31 mouse cellular contexts compared by ENCODE assay signal in genomic region chr1:91492740-91493139, GRCm38 (mm10). TPM values are rescaled to one million over a fixed set of nuclear protein-coding genes. Genes with fewer than 3 reads are reported as not detected.
DNase-seq lines count a peak whose midpoint lies in the region; ATAC-seq and TF ChIP-seq lines count a peak whose summit lies in the region.
"Had no signal": no experiment of that assay in that cellular context is flagged by ENCODE, and none has a peak within 500 bp of the region (broad histone marks: within the 10 kb centered on the region; RNA-seq: fewer than 3 reads in every experiment).

No protein-coding gene starts in this region.

- no peak overlapping the region for H3K27ac ChIP-seq in hindbrain, embryonic 11.5 days (ENCODE audit: low read depth, low read length)
- H3K27ac ChIP-seq: embryonic facial prominence, embryonic 10.5 days; embryonic facial prominence, embryonic 13.5 days; forebrain, embryonic 12.5 days; forebrain, embryonic 15.5 days; heart, adult 2 months; heart, embryonic 15.5 days; hindbrain, embryonic 10.5 days; hindbrain, embryonic 14.5 days; hindbrain, postnatal 0 days had no signal

- H3ac ChIP-seq in C2C12 (ENCODE audit: control insufficient read depth, insufficient read length, low read depth) (no peak overlapping the region), myocyte (ENCODE audit: control insufficient read depth, insufficient read length) (no peak overlapping the region)

- TF ChIP-seq CTCF in C2C12 (IDR thresholded peaks at IDR 0.05; ENCODE audit: control insufficient read depth, insufficient read depth, insufficient read length), result no peak

- WGBS in hindbrain, embryonic 11.5 days, result 27% methylated on average over 2 of the region's 2 CpGs

- H3K9ac ChIP-seq in hindbrain, embryonic 11.5 days (ENCODE audit: low read depth, low read length), result no peak overlapping the region
- H3K9ac ChIP-seq: embryonic facial prominence, embryonic 13.5 days; forebrain, embryonic 12.5 days; forebrain, embryonic 15.5 days; heart, embryonic 12.5 days; heart, embryonic 15.5 days; hindbrain, embryonic 14.5 days had no signal

- no peaks in the 10 kb centered on the region for H3K9me3 ChIP-seq in hindbrain, embryonic 11.5 days (ENCODE audit: control insufficient read depth, low read length)
- H3K9me3 ChIP-seq: embryonic facial prominence, embryonic 10.5 days; embryonic facial prominence, embryonic 13.5 days; forebrain, embryonic 12.5 days; forebrain, embryonic 15.5 days; heart, embryonic 12.5 days; heart, embryonic 15.5 days; hindbrain, embryonic 10.5 days had no signal

- H3K79me2 ChIP-seq in C2C12 (ENCODE audit: control insufficient read depth, insufficient read depth) (peaks cover 32% of the 10 kb centered on the region), myocyte (ENCODE audit: control insufficient read depth, insufficient read depth) (peaks cover 18% of the 10 kb centered on the region)

- DNase-seq in 3T3-L1 (ENCODE audit: low read depth, low spot score) (peak; percentile 83), R1 (ENCODE audit: low read depth, low spot score) (peak; percentile 16)
- no peak for DNase-seq in kidney, postnatal 10 days
- no peak for DNase-seq in spleen, postnatal 36 days (ENCODE audit: low spot score in 2 of 2)
- no peak for DNase-seq in hindbrain, embryonic 11.5 days (ENCODE audit: low spot score)
- DNase-seq: adrenal gland, postnatal 10 days; cerebellum, adult 2 months; cerebellum, postnatal 10 days; cerebellum, postnatal 36 days; embryo, embryonic 11 days; gastrocnemius, postnatal 36 days; heart, adult 2 months; heart, postnatal 10 days; heart, postnatal 36 days; kidney, adult 18-20 months; kidney, adult 9 months had no signal

- no peak overlapping the region for H3K4me3 ChIP-seq in C2C12 (ENCODE audit: insufficient read depth, poor library complexity, severe bottlenecking)
- H3K4me3 ChIP-seq in myocyte, result no peak overlapping the region
- H3K4me3 ChIP-seq in hindbrain, embryonic 11.5 days (ENCODE audit: low read depth, low read length), result no peak overlapping the region
- H3K4me3 ChIP-seq: embryonic facial prominence, embryonic 10.5 days; embryonic facial prominence, embryonic 13.5 days; erythroblast, embryonic 14.5 days; forebrain, embryonic 12.5 days; forebrain, embryonic 15.5 days; heart, adult 2 months; heart, embryonic 12.5 days; heart, embryonic 15.5 days; hindbrain, embryonic 10.5 days had no signal

- H3K27me3 ChIP-seq in C2C12 (ENCODE audit: control insufficient read depth, insufficient read depth, insufficient read length) (no peaks in the 10 kb centered on the region), myocyte (ENCODE audit: control insufficient read depth, insufficient read depth, insufficient read length) (no peaks in the 10 kb centered on the region)
- H3K27me3 ChIP-seq in hindbrain, embryonic 11.5 days (ENCODE audit: control insufficient read depth, insufficient read depth, low read length), result no peaks in the 10 kb centered on the region
- H3K27me3 ChIP-seq: forebrain, embryonic 15.5 days; heart, embryonic 12.5 days; heart, embryonic 15.5 days had no signal

- no peaks in the 10 kb centered on the region for H3K36me3 ChIP-seq in C2C12 (ENCODE audit: control insufficient read depth, insufficient read depth)
- no peaks in the 10 kb centered on the region for H3K36me3 ChIP-seq in myocyte (ENCODE audit: control insufficient read depth, insufficient read depth)
- H3K36me3 ChIP-seq in hindbrain, embryonic 11.5 days (ENCODE audit: control insufficient read depth, insufficient read depth, low read length), result no peaks in the 10 kb centered on the region
- H3K36me3 ChIP-seq: embryonic facial prominence, embryonic 10.5 days; embryonic facial prominence, embryonic 13.5 days; forebrain, embryonic 12.5 days; forebrain, embryonic 15.5 days; heart, embryonic 12.5 days; heart, embryonic 15.5 days; hindbrain, embryonic 10.5 days had no signal

- TF ChIP-seq POLR2A in myocyte (IDR thresholded peaks at IDR 0.05; ENCODE audit: insufficient read length, low read depth), result no peak

- ATAC-seq in hindbrain, embryonic 11.5 days (ENCODE audit: low FRiP score), result no peak
- ATAC-seq: activated CD4-positive, CD25-positive, alpha-beta regulatory T cell, adult 4 months; forebrain, embryonic 15.5 days; hindbrain, postnatal 0 days; inflammation-experienced regulatory T-cells, adult 6 months; intestine, embryonic 16.5 days had no signal

- H3K79me3 ChIP-seq in C2C12 (ENCODE audit: low read depth), result peaks cover 20% of the 10 kb centered on the region

- peak overlapping the region; percentile 52 for H3K4me2 ChIP-seq in myocyte (ENCODE audit: low read depth)
- no peak overlapping the region for H3K4me2 ChIP-seq in hindbrain, embryonic 11.5 days (replicated peaks; ENCODE audit: low read depth, low read length)
- H3K4me2 ChIP-seq: embryonic facial prominence, embryonic 13.5 days; forebrain, embryonic 12.5 days; forebrain, embryonic 15.5 days; heart, embryonic 12.5 days; heart, embryonic 15.5 days; hindbrain, embryonic 14.5 days had no signal

- H3K4me1 ChIP-seq in hindbrain, embryonic 11.5 days (replicated peaks; ENCODE audit: control insufficient read depth, insufficient read depth, low read length), result peaks cover 4% of the 10 kb centered on the region; the same call in 1 of the 2 replicates

TF ChIP-seq in C2C12, 6 proteins besides CTCF, POLR2A, EP300 and RAD21:
- TF ChIP-seq USF1 (IDR thresholded peaks at IDR 0.05; ENCODE audit: low read depth) (no peak), FOSL1 (IDR thresholded peaks at IDR 0.05; ENCODE audit: insufficient read depth, low read length, poor library complexity, severe bottlenecking) (peak; percentile 24)

TF ChIP-seq in myocyte, 11 proteins besides CTCF, POLR2A, EP300 and RAD21:
- no peak for TF ChIP-seq TCF3 (IDR thresholded peaks at IDR 0.05; ENCODE audit: insufficient read length, low read depth)
TF ChIP-seq in myocyte: peak in this region for 0.

RNA-seq across cellular contexts. Expression of gene Traf3ip1, which starts 1.7 kb away (rescaled TPM):
- polyA plus RNA-seq in C2C12 (2012; fragmentation: generic; extraction: Trizol) (6.0 TPM), myocyte (2012; fragmentation: generic; extraction: Trizol) (4.5 TPM)
- 7.3 and 7.7 TPM in 2 replicates for polyA plus RNA-seq in hindbrain, embryonic 11.5 days (2014; fragmentation: Nextera tagmentation; extraction: Ambion mirVana)

RNA-seq across cellular contexts. Expression of gene Per2, which starts 33.6 kb away (rescaled TPM):
- polyA plus RNA-seq in C2C12 (2012; fragmentation: generic; extraction: Trizol), result 0.96 TPM
- 1.8 TPM for polyA plus RNA-seq in myocyte (2012; fragmentation: generic; extraction: Trizol)
- polyA plus RNA-seq in hindbrain, embryonic 11.5 days (2014; fragmentation: Nextera tagmentation; extraction: Ambion mirVana), result 1.7 and 2.8 TPM in 2 replicates

RNA-seq across cellular contexts. Expression of gene Asb1, which starts 47.6 kb away (rescaled TPM):
- polyA plus RNA-seq in C2C12 (2012; fragmentation: generic; extraction: Trizol) (12.2 TPM), myocyte (2012; fragmentation: generic; extraction: Trizol) (14.9 TPM)
- 10.1 and 11.9 TPM in 2 replicates for polyA plus RNA-seq in hindbrain, embryonic 11.5 days (2014; fragmentation: Nextera tagmentation; extraction: Ambion mirVana)

Comparison
In these comparisons a context has a peak if more than half of its experiments do, and no peak if none do; other contexts are left out.
1. DNase-seq: peak in 3T3-L1 (single experiment) and R1 (single experiment); none in kidney, postnatal 10 days (single experiment), spleen, postnatal 36 days (0 of 2) and hindbrain, embryonic 11.5 days (single experiment).